Mouse (Mus musculus): ENCODE data around the gene Dcaf7.
"Not testable (repeated sequence)": the region's sequence is repeated elsewhere in the genome, so short reads cannot be mapped to it uniquely, and the experiment has no call there.

Gene Dcaf7

DNA sequence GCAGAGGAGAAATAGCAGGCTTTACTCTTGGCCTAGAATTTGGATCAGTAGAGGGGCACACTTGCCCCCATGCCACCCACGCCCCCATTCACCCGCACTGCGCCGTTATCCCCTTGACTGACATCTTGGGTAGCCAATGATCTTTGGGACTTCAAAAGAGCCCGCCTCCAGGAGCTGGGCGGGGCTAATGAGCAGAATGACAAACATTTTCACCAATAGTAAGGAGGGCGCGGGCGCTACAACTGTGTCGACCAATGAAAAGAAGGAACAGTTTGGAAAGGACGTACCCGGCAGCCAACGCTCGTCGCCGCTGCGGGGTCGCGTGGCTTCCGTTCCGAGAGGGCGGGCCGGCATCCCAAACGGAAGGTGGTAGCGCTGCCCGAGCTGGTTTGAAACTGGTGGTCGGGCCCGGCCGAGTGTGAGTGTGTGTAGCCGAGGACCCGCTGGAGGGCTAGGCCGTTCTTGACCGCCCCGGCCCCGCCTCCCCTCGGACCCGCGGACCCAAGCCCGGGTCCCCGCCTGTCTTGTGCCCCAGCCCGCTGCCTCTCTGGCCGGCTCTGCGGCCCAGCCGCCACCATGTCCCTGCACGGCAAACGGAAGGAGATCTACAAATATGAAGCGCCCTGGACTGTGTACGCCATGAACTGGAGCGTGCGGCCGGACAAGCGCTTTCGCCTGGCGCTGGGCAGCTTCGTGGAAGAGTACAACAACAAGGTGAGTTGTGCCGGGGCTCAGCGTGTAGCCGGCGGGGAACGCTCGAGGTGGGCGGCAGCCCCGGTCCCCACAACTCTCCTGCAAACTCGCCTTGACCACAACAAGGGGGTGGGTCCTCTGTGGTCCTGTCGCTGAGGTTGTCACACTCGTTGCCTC lies at the start of gene Dcaf7:
Gene Dcaf7 (plus strand): TSS at position 325 of the 870 bp plus-strand sequence.
- peak; percentile 98 for DNase-seq (ENCODE audit: low spot score)

DNA sequence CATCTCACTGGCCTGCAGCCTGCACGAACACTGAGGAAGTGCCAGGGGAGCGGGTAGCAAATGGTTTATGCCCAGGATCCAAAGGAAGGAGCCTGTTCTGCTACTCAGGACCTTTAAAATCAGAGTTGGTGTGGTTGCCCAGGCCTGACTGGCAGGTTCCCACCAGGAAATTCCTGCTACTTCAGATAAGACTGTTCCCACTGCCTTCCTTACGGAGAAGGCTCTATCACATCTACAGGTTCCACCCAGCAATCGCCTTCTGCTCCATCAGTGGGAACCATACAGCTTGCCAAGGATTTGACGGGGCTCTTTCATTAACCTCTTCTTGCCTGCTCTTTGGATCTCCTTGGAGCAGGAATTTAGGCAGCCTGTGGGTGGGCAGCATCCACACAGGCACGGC lies 49.2 kb upstream of the Dcaf7 start:
- DNase-seq (ENCODE audit: low spot score) = no peak

DNA sequence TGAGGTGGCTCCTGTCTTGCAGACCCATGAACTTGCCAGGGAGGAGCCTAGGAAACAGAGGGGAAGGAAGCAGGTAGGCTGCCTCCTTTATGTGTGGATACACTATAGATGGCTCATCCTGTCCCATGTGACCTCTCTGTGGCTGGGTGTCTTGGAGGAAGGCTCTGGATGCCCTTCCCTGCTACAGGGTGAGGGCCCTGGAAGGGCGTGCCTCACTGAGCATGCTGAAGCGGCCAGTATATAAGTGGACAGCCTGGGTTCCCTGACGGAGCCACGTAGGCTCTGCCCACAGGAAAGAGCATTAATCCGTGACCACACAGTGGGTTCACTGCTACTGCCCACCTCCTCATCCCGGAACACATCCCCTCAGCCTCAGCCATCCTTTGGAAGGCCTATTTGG lies 47.2 kb upstream of the Dcaf7 start:
- no peak for DNase-seq (ENCODE audit: low spot score)

DNA sequence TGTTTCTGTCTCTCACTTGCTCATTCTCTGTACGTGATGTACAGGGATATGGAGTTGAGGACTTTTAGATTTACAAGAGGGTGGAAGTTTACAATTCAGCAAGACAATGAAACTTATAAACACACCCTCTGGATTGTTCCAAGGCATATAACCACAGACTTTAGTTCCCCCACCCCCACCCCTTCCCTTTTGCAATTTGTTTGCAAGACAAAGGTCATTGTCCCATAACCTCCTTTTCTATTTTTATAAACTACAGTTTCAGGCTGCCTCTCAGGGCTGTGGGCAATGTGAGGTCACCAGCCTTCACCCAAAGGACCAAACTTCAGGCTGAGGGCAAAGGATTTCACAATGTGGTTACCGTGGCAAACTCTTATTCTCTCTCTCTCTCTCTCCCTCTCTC lies 46.4 kb upstream of the Dcaf7 start:
- peak; percentile 91 for DNase-seq (ENCODE audit: low spot score)

DNA sequence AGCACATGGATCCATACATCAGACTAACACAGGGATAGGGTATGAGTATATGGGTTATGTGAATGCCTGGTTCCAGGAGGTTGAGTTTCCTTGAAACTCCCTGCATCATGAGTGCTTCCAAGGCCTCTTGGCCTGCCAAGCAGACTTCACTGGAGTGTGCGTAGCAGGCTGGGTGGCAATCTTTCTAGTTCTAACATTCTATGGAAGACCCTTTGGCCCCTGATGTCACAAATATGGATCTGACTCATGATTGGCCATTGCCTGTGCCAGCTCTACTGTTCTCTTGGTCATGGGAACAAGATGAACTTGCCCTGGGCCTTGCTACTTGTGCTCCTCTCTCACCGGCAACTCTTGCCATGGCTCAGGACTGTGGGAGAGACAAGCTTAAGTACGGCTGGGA lies 42.3 kb upstream of the Dcaf7 start, which contains the start of gene Ace3:
Gene Ace3 (plus strand): TSS at position 301 of the 400 bp plus-strand sequence.
- no peak for DNase-seq (ENCODE audit: low spot score)

DNA sequence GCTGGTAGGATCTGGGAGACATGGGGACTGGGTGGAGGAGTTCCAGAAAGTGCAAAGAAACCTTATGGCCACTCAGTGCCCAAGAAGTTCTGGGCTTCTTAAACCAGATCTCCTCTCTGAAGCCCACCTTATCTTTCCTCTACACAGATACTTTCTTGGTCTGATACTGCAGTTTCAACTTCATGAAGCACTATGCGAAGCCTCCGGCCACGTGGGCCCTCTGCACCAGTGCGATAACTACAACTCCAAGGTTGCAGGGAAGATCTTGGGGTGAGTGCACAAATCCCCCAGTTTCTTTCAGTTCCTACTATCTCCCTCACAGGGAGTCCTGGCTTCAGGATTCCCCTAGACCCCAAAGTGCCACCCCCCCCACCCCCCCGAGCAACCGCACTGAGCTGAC lies 36.6 kb upstream of the Dcaf7 start:
- DNase-seq (ENCODE audit: low spot score) = no peak

DNA sequence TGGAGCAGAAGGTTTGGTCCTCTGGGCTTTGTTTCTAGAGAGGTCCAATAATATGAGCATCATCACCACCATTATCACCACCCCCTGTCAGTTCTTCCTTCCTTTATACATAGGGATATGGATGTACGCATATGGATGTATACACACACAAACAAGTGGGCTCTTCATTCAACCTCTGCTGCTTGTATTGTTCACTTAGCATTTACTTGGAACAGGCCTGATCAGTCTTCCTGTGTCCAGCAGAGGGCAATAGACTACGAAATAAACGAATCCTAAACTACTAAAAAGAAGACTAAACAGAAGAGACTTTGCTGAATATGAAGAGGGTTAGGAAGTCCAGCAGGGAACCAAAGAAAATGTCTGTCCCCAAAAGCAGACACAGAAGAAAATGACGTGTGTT lies 35.0 kb upstream of the Dcaf7 start:
- peak; percentile 71 for DNase-seq (ENCODE audit: low spot score)

DNA sequence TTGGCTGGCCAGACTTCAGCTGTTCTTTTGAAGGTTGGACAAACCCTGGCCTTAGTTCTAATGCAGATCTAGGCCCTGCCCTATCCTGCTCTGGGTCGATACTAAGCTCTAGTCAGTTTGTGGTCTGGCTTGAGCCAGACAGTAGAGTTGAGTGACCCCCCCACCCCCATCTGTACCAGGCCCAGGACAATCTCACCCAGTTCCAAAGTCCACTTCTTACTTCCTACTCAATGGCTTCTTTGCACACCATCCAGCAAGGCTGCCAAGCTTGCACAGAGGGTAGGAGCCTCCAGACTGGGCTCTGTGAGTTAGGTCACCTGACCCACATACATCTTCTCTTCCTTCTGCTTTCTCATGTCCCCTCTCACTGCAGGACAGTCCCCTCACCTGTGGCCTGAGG lies 32.1 kb upstream of the Dcaf7 start:
- peak; percentile 55 for DNase-seq (ENCODE audit: low spot score)

DNA sequence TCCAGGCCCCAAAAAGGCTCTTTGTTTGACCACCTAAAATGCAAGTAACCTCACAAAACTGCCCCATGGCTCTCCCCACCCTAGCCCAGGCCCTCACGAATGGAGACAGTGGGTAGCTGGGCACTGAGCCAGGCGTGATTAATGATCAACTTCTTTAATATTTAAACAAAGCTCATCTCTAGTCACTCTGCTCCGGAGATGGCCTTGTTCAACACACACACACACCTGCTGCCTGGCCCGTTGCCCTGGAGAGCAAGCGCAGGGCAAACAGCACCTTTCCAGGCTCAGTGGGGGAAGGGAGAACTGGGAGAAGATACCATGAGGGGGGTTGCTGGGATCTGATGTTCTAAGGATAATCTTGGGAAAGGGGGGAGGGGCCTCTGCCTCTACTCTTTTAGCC lies 30.7 kb upstream of the Dcaf7 start:
- DNase-seq (ENCODE audit: low spot score) = no peak

DNA sequence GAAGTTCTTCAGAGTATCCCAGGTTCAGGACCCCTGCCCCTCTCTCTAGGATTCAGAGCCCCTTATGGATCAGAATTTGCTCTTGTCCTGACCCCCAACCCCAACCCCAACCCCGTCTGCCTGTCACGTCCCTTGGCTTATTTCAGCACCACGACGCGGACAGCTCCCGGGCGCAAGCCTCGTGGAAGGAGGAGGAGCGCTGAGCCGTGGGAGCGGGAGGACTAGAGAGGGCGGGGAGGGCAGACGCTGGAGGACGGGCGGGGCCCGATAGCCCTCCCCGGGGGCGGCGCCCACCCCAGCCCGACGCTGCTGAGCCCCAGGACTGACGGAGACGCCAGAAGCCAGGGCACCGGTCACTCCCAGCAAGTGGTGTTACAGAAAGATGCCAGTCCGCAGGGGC lies 28.9 kb upstream of the Dcaf7 start, which contains the start of gene Kcnh6:
Gene Kcnh6 (plus strand): TSS at position 304 of the 400 bp plus-strand sequence.
- peak; percentile 80 for DNase-seq (ENCODE audit: low spot score)

DNA sequence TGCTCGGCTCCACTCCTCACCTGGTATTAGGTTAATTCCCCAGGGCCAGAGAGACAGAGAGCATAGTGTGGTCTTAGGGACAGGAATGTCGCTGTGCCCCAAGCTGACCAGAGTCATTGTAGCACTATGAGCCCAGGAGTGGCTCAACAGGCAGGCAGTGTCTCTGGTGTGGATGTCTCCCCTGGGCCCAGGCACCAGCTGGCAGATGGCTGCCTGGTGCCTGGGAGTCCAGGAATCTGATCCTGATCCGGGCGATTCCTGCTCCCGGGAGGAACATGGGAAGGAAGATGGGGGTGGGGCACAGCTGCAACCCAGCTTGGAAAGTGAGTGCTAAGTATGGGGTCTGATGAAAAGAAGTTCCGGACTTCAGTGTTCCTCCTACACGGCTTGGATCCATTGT lies 24.0 kb upstream of the Dcaf7 start:
- DNase-seq (ENCODE audit: low spot score) = no peak

DNA sequence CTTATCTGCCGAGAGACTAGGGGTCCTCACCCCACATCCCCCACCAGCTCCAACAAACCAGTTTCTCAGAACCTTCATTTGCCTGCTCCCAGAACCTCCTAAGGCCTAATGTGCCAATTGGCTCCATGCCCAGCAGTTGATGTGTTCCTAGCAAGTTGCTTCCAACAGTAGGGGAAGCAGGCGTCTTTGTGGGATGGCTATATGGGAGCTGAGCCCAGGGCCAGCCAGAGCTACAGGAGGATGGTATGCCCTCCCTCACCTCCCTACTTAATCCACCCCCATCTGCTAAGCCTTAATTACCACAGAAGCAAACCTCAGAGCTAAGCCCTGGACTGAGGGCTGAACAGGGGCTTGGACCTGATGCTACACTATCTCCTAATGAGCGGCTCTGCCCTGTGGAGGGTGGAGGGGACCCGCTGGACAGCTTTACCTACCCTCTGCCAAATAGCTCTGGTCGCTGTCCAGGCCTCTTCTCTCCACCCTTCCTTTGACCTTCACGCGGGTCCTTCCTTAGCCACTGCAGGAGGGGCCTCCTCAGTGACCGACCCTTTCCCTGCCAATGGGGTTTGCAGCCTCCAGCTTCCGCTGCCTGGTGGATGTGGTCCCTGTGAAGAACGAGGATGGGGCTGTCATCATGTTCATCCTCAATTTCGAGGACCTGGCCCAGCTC lies 23.0 kb upstream of the Dcaf7 start:
- DNase-seq (ENCODE audit: low spot score) = peak; percentile 86

DNA sequence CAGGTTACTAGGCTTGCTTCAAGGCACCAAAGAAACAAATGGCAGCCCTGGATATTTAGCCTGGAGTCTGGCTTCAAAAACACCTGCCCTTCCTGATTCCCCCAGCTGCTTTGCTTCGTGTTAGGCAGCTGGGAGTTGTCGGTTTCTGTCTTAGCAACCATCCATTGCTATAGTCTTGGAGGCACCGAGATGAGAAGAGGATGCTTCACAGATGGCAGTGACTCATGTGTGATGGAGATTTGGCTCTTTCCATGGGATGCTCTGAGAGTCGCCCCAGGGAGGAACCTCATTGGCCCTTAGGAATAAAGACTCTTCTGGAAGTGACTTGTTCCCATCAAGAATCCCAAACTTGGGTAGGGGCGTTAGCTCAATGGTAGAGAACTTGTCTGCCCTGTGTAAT lies 20.2 kb upstream of the Dcaf7 start:
- no peak for DNase-seq (ENCODE audit: low spot score)

DNA sequence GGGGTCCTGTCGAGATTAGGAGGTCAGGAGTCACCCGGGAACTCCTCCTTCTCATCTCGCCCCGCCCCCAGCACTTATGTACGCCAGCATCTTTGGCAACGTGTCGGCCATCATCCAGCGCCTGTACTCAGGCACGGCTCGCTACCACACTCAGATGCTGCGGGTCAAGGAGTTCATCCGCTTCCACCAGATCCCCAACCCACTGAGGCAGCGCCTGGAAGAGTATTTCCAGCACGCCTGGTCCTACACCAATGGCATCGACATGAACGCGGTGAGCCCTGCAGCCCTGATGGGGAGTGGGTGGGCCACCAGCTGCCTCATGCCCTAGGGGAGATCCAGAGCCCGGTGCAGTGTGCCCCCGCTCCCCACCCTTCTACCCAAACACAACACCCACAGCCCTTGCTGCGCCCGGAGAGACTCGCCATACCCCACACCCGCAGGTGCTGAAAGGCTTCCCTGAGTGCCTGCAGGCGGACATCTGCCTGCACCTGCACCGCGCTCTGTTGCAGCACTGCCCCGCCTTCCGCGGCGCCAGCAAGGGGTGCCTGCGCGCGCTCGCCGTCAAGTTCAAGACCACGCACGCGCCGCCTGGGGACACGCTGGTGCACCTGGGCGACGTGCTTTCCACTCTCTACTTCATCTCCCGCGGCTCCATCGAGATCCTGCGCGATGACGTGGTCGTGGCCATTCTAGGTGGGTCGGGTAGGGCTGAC lies 16.5 kb upstream of the Dcaf7 start:
- no peak for DNase-seq (ENCODE audit: low spot score)

DNA sequence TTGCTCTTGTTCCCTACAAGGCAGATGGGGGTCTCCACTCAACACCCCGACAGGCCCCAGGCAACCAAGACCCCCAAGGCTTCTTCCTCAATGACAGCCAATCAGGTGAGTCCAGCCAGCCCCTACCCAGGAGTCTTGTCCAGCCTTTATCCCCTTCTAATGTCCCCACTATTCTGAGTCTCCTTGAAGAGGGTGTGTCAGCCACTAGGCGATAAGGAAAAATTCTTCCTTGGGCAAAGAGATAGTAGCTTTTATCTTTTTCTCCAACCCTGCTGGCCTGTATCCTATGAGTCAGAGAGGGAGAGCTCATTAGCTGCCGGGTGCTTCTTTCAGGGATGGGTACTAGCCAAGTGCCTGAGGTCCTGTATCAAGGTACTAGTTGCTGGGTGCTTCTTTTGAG lies 10.9 kb upstream of the Dcaf7 start:
- no peak for DNase-seq (ENCODE audit: low spot score)

DNA sequence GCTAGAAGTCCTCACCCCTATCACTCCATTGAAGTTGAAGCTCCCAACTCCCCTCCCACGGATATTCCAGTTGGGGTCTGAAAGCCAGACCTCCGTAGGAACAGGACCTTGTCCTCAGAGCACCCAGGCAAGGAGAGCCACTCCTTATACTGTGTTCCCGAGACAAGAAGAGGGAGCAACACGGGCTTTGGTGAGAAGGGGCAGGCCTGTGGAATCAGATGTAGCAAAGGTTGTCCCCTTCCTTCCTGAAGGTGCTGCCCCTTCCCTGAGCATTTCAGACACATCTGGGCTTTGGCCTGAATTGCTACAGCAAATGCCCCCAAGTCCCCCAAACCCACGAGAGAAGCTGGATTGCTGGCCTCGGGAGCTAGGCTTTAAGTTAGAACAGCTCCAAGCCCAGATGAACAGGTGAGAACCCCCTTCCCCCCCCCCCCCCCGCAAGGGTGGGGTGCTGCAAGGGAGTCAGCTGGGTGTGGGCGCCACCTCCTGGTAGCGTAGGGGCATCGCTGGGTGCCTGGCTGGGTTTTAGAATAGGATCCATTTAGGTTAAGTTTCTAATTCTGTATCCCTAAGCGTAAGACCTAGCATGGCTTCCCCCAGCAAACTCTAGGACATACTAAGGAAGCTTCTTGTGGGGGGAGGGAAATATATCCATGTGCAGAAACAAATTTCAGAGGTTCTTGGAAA lies 10.1 kb upstream of the Dcaf7 start:
- peak; percentile 63 for DNase-seq (ENCODE audit: low spot score)

DNA sequence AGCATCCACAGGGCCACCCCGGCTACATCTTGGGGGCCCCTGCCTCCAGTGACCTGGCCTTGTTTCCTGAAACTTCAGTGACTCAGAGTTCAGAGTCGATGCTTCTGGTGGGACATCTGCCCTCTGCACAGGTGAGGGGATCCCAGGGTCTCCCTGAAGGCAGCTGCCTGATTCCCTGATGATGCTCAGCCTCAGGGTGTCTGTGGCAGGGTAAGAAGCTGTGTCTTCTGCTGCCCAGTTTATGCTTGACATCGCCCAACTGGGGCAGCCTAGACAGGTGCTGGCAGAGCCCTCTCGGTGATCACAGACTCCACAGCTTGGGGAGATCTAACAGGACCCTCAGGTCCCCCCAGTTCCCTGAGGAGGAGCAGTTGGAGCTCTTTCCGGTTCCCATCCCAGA lies 9.1 kb upstream of the Dcaf7 start:
- DNase-seq (ENCODE audit: low spot score) = no peak

DNA sequence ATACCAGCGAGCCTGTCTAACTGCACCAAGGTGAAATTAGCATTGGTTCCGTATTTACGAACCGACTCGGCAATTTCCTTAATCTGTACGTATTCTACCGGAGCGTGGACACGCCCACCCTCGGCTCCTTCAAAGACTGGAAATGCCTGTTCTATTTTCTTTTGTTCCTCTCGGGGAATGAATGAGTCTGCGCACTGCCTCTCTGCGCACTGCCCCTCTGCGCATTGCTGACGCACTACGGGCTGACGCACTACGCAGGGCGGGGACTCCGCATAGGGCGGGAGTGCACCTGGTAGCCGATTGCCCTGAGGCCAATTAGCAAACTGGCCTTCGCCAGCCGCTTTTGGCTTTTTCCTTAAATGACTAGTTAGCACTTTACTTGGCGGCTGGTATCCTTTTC lies 4.6 kb upstream of the Dcaf7 start:
- not testable (repeated sequence) for DNase-seq (ENCODE audit: low spot score)

DNA sequence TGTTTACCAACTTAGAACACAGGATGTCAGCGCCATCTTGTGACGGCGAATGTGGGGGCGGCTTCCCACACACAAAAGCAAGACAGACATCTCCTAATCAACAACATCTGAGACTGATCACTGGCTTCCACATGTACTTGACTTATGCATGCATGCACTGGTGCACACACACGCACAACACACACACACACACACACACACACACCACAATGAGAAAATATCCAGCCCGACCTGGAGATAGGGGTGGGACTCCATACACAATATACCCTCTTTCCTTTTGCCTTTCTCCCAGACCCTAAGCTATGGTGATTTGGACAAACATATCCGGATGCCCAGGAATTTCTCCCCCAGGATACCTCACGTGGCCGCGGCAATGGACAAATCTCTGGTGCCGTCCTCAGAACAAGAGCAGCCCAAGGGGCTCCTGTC lies 3.2 kb upstream of the Dcaf7 start:
- DNase-seq (ENCODE audit: low spot score) = no peak

DNA sequence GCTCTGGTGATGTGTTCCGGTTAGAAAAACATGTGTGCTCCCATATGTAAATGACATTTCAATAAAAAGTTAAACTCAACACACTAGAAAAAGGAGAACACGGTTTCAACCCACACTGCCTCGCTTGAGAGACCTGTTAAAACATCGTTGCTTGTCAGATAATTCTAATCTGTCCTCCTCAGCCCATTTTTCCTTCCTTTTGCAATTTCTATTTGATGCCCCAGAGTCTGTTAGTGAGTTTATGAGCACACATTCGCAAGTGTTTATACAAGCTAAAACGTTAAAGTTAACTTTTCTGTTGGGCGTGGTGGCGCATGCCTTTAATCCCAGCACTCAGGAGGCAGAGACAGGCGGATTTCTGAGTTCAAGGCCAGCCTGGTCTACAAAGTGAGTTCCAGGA lies 1.7 kb upstream of the Dcaf7 start:
- DNase-seq (ENCODE audit: low spot score) = no peak

DNA sequence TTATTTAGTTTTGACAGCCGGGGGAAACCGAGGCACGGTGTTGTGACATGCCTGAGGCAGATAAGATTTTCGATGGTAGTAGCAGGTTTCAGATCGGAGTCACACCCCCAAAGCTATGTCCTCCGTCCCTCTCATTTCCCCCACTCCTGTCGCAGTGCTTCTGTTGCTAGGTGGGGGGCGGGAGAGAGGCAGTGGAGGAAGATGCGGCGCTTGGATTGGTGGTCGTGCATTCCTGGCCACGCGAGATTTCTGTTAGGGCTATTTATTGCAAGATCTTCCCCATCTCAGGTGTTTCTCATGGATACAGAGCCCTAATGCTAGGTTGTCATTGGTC lies 713 bp downstream of the Dcaf7 start:
- no peak for DNase-seq (ENCODE audit: low spot score)

DNA sequence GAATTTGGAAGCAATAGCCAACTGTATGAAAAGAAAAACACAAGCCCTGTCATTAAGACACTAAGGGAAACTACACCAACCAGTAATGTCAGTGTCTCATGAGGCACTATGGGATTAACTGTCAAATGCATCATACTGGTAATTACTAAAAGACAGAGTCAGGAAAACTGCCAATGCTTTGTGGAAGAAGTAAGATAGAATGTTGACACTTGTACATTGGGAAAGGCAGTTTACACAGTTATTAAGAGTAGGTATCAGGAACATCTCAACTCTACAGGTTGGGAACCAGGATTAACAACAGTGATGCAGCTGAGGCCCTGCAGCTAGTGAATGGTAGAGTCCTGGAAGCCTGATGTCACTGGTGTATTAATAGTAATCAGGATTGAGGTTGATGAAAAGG lies 7.7 kb downstream of the Dcaf7 start:
- DNase-seq (ENCODE audit: low spot score) = no peak

Data from adipocyte (in vitro differentiated cells).